Mouse (Mus musculus): ENCODE measurements around the gene Lrpprc.

DNA sequence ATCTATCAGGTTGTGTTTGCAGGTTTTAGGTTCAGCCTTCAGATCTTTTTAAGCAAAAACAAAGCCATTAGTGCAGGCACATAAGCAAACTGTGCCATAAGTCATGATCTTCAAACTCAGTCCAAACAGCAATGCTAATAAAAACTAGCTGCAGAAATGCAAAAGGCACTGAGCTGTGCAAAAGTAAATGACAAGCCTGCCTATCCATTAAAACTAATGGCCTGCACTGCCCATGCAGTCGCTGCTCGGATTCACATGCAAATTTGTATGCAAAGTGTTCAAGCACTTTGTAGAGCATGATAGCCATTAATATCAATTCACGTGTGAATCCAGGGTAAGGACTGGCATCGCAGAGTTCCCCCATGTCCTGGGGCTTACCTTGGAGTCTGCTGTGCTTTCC lies 40.5 kb downstream of the Lrpprc start:
- TF ChIP-seq CTCF (IDR thresholded peaks at IDR 0.05; ENCODE audit: borderline replicate concordance, control insufficient read depth, extremely low read depth, insufficient read depth, low read length, poor library complexity) (no peak), POLR2A (IDR thresholded peaks at IDR 0.05; ENCODE audit: control insufficient read depth, extremely low read depth, insufficient read depth, low read length, poor library complexity) (no peak)

Measured in thymus, adult 2 months (tissue).